Mouse (Mus musculus) hindlimb bud, embryonic 11.5 days (tissue): Measurements from ENCODE around the gene Slc52a3.
"Not testable (repeated sequence)": the region's sequence is repeated elsewhere in the genome, so short reads cannot be mapped to it uniquely, and the experiment has no call there.

Experiments
- DNase-seq: peaks from one replicate; pipeline ENCODE4 v3.0.0-alpha.2; 2012; ENCODE audit warnings: low read depth, low spot score; ENCODE audit errors: extremely low spot score

Slc52a3 gene

GRCm38 (mm10) chr2:151973595-151974562 lies 22.4 kb upstream of the Slc52a3 start:
- no peak for DNase-seq

- DNase-seq = no peak
Observed at GRCm38 (mm10) chr2:151975295-151975694, 21.0 kb upstream of the Slc52a3 start.

- DNase-seq = no peak
Observed at GRCm38 (mm10) chr2:151976067-151976466, 20.2 kb upstream of the Slc52a3 start.

- DNase-seq = no peak
Observed at GRCm38 (mm10) chr2:151977689-151978440, 18.4 kb upstream of the Slc52a3 start.

DNA sequence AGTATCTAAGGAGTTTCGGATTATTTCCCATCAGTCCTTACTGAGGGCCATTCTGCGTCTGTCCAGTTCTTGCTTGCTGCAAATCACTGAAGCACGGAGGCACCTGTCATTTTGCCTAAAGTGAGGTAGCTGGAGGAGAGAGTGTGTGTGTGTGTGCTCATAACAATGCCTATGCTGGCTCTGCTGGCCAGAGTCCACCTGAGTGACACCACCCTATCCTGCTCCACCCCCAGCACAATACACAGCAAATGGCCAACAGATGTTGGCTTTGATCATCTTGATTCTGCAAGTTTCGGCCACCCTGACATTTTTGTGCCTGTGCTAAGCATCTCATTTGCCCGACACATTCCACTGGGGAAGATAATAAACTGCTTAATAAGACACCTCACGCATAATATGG lies 17.8 kb upstream of the Slc52a3 start:
- no peak for DNase-seq

GRCm38 (mm10) chr2:151979470-151980354 lies 16.6 kb upstream of the Slc52a3 start, which contains the start of gene Fam110a:
Gene Fam110a (minus strand): TSS chr2:151980219.
- DNase-seq = peak; percentile 28

GRCm38 (mm10) chr2:151980355-151980693 lies 16.0 kb upstream of the Slc52a3 start:
- DNase-seq = no peak

DNA sequence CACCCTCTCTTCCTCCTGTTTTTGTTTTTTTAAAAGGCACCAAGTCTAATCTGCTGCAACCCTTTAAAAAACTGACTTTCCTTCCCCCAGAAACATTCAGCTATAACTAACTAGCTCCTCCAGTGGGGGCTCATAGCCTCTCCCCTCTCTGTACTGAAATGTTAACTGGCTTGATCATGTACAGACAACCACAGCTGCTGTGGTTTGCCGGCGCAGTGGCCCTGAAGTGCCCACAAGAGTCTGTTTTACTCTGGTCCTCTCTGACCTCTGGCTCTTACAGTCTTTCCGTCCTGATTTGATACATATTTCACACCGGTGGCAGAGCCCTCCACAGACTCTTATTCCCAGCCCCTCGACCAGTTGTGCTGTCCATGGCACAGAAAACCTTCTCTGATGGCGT lies 15.0 kb upstream of the Slc52a3 start:
- DNase-seq = no peak

DNA sequence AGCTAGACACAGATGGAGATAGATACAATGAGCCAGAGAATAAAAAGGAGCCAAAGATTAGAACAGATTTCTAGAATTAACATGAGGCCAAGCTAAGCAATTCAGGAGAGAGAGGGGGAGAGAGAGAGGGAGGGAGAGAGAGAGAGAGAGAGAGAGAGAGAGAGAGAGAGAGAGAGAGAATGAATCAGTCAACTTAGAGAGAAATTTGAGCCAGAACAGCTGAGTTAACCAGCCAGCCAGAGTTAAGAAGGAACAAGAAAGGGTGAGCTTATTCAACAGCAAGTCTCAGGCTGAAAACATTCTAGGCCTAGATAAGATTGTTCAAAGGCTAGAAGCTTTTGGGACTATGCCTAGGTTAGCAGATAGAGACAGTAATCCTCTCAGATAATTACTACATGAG lies 13.8 kb upstream of the Slc52a3 start:
- no peak for DNase-seq

DNA sequence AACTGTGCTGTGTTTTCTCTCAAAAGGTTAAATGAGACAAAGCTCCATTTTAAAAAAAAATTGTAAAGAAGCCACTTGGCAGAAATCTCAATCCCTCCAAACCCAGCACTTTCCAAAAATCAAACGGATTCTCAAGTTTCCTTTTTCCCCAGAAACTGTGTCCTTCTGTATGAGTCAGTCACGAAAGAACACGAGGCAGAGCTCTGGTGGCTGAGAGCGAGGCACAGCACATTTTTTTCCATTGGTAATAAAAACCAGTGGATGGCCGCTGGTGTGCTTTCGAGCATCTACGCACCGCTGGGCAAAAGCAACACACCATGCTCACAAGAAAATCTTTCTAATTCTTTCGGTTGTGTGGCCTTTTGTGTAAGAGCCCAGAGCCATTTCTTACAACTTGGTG lies 12.3 kb upstream of the Slc52a3 start:
- no peak for DNase-seq

DNA sequence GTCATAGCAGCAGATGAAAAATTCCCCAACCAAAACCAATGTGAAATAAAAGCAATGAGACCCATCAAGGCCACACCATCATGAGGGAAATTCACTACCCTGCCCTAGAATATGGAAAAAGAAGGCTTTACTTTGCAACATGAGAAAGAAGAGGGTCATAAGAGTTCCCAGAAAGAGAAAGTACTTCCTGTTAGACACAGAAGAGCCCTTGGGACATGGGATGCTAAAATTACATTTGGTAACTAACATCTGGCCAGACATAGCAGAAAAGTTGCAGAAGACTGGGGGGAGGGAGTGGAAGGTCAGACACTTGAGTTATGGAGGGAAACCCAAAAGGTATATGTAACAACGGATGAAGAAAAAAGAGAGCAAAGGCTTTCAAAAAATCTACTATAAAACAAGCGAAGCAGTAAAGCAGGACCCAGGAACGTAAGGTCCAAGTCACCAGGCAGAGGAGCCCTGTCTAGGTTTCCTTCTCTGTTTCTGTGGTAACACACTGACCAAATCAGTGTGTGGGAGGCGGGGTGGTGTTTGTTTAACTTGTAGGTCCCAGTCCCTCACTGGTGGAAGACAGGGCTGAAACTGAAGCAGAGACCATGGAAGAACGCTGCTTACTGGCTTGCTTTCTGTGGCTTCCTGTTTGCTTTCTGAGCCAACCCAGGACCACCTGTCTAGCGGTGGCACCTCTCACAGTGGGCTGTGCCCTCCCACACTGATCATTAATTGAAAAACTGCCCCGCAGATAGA lies 10.7 kb upstream of the Slc52a3 start:
- no peak for DNase-seq

- no peak for DNase-seq
Observed at GRCm38 (mm10) chr2:151986958-151987357, 9.4 kb upstream of the Slc52a3 start.

- DNase-seq = no peak
Observed at GRCm38 (mm10) chr2:151988978-151989377, 7.3 kb upstream of the Slc52a3 start.

GRCm38 (mm10) chr2:151990985-151991394 lies 5.3 kb upstream of the Slc52a3 start:
- DNase-seq = no peak

DNA sequence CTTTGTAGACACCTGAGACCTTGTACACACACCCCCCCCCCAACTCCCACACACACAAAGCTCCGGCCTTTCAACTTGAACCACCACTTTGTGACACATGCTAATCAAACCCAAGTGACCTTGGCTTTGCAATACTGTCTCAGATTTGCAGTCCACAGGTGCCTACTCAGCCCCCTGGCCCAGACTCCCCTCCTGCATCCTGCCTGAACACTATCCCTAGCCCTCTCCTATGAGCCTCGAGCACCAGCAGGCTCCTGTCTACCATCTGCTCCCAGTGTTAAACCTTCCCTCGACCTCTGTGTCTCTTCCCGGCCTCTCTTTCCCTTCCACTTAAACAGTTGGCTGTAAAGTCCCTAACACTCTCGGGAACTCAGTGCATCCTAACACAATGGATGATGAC lies 4.9 kb upstream of the Slc52a3 start:
- no peak for DNase-seq

DNA sequence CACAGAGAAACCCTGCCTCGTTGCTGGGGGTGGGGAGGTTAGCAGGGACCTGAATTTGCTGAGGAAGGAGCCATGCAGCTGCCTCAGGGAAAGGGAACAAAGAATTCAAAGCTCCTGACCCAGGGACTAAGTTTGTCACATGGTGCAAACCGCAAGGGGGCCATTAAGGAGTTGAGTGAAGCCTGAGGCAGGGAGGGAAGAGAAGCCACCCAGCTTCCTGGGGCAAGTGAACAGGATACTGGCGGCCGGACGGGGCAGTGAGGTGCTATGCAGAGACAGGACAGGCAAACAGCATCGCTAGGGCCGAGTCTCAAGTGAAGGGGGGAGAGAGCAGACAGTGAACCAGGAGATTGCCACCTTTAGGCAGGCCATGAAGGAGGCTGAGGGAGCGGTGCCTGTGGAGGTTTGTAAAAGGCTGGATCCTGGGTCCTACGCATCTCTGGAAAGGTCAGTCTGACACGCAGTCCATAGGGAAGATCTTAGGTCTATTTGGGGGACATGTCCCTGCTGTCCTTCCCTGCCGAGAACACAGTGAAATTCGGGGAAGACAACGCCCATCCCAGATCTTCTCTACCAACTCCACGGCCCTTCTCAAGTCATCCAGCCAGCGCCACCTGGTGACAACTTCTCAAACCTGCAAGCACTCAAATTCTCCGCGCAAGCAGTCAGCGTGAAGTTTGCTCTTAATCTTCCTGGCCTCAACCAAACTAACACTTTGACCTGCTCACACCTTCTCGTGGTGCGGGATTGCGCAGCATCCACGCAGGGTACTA lies 1.8 kb upstream of the Slc52a3 start:
- peak; percentile 49 for DNase-seq

- not testable (repeated sequence) for DNase-seq
Observed at GRCm38 (mm10) chr2:151997190-151997575, 872 bp downstream of the Slc52a3 start.

DNA sequence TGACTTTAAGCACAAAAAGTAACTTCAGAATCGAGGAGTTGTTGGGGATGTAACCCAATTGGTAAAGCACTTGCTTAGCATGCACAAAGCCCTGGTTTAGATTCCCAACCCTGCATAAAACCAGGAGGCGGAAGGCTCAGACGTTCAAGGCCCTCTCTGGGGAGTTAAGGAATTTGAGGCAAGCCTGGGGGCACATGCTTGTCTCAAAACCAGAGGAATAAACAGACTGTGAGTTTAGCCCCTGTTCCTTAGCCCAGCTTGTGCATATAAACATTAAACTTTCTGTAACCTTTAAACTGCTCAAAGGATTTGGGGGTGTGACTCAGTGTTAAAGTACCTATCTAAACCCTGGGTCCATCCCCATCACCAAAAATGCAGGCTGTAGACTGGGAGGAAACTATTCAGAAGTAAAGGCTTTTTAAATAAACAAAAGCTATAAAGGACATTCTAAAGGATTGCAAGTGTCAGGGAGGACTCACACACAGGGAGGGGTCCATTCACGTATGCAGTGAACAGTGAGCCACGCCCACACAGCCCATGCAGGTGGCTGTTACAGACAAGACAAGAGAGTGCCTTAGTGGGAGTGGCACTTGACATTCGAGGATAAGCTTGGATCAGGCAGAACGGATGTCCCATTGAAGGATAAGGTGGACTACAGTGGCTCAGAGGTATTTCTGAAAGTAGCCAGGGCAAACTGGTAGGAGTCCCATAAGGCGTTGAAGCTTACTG lies 1.6 kb downstream of the Slc52a3 start:
- no peak for DNase-seq

DNA sequence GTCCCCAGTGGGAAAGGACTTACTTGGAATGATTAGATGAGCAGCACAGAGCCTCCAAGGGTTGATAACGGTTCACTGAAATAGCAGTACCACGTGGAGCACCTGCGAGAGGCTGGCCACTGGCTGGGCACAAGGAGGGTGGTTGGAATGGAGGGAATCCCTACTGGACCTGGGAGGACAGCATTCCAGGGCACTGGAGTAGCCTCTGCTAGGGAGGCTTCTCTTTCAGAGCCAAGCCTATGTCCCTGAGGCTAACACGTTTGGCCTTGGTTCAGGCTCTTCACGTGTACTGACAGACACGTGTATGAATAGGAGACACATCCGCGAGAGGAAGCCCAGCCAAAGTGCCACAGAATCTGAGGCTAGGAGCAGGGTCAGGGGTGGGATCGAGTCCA lies 2.2 kb downstream of the Slc52a3 start:
- no peak for DNase-seq
